37 mouse cellular contexts compared by ENCODE assay signal in genomic region chr4:59868086-59868485, GRCm38 (mm10). TPM values are rescaled to one million over a fixed set of nuclear protein-coding genes. Genes with fewer than 3 reads are reported as not detected.
DNase-seq lines count a peak whose midpoint lies in the region; ATAC-seq and TF ChIP-seq lines count a peak whose summit lies in the region.
"Had no signal": no experiment of that assay in that cellular context is flagged by ENCODE, and none has a peak within 500 bp of the region (broad histone marks: within the 10 kb centered on the region; RNA-seq: fewer than 3 reads in every experiment).

No protein-coding gene starts in this region.

- H3K4me1 ChIP-seq in stomach, postnatal 0 days (replicated peaks; ENCODE audit: control insufficient read depth, insufficient read depth) = no peaks in the 10 kb centered on the region
- H3K4me1 ChIP-seq in forebrain, embryonic 11.5 days (replicated peaks; ENCODE audit: control insufficient read depth, insufficient read depth, low read length) = no peaks in the 10 kb centered on the region
- H3K4me1 ChIP-seq: midbrain, embryonic 12.5 days; neural tube, embryonic 12.5 days had no signal

- no peak overlapping the region for H3K4me3 ChIP-seq in stomach, postnatal 0 days (ENCODE audit: low read depth, low read length)
- no peak overlapping the region for H3K4me3 ChIP-seq in forebrain, embryonic 11.5 days (ENCODE audit: low read depth, low read length)
- H3K4me3 ChIP-seq: embryonic facial prominence, embryonic 12.5 days; heart, embryonic 10.5 days; heart, embryonic 15.5 days; intestine, embryonic 15.5 days; limb, embryonic 13.5 days; lung, embryonic 15.5 days; midbrain, embryonic 12.5 days; myocyte; neural tube, embryonic 12.5 days had no signal

- DNase-seq in frontal cortex, adult 2 months (ENCODE audit: extremely low spot score in 1 of 2, low spot score in 1 of 2) = peak; percentile 49 to 68
- no peak for DNase-seq in frontal cortex, postnatal 14 days (ENCODE audit: low spot score in 2 of 2)
- peak; percentile 47 to 52 for DNase-seq in left cerebral cortex, adult 18-20 months (ENCODE audit: low spot score in 2 of 2)
- DNase-seq in left cerebral cortex, postnatal 4 days = no peak
- DNase-seq in brain, adult 2 months (ENCODE audit: low read depth, low spot score) = peak; percentile 89
- peak; percentile 41 to 50 for DNase-seq in right cerebral cortex, postnatal 10 days (ENCODE audit: low spot score in 2 of 2)
- no peak for DNase-seq in stomach, postnatal 0 days (ENCODE audit: low spot score)
- DNase-seq in forebrain, embryonic 11.5 days (ENCODE audit: low spot score) = no peak
- DNase-seq: adrenal gland, postnatal 10 days; cerebellum, adult 11-12 months; cerebellum, adult 9-11 months; embryo, embryonic 11 days; gastrocnemius, postnatal 10 days; heart, adult 11 months; kidney, adult 8-10 months; kidney, postnatal 10 days; thymus, adult 2 months; thymus, postnatal 36 days had no signal

- no peaks in the 10 kb centered on the region for H3K36me3 ChIP-seq in stomach, postnatal 0 days (ENCODE audit: control insufficient read depth, insufficient read depth, low read length)
- H3K36me3 ChIP-seq in forebrain, embryonic 11.5 days (ENCODE audit: control insufficient read depth, insufficient read depth, low read length) = no peaks in the 10 kb centered on the region
- H3K36me3 ChIP-seq: embryonic facial prominence, embryonic 12.5 days; heart, embryonic 15.5 days; intestine, embryonic 15.5 days; lung, embryonic 15.5 days; neural tube, embryonic 12.5 days had no signal

- no peak for TF ChIP-seq CTCF in stomach, postnatal 0 days (IDR thresholded peaks at IDR 0.05; ENCODE audit: low read depth)

- TF ChIP-seq EP300 in stomach, postnatal 0 days (optimal IDR thresholded peaks at IDR 0.05) = no peak

- WGBS in stomach, postnatal 0 days = 85% methylated on average over 11 of the region's 11 CpGs
- 89% methylated on average over 11 of the region's 11 CpGs for WGBS in forebrain, embryonic 11.5 days

- H3K9ac ChIP-seq in stomach, postnatal 0 days (ENCODE audit: low read length) = no peak overlapping the region
- no peak overlapping the region for H3K9ac ChIP-seq in forebrain, embryonic 11.5 days (ENCODE audit: low read length)
- H3K9ac ChIP-seq: embryonic facial prominence, embryonic 12.5 days; heart, embryonic 15.5 days; intestine, embryonic 15.5 days; limb, embryonic 13.5 days; lung, embryonic 15.5 days; midbrain, embryonic 12.5 days; neural tube, embryonic 12.5 days had no signal

- ATAC-seq in stomach, postnatal 0 days (ENCODE audit: low FRiP score, low TSS enrichment) = no peak
- no peak for ATAC-seq in forebrain, embryonic 11.5 days (replicated peaks; ENCODE audit: low FRiP score)
- ATAC-seq: forebrain, embryonic 16.5 days; hindbrain, embryonic 16.5 days; intestine, embryonic 15.5 days; Patski had no signal

- H3K9me3 ChIP-seq in stomach, postnatal 0 days (ENCODE audit: control insufficient read depth, low read length) = no peaks in the 10 kb centered on the region
- no peaks in the 10 kb centered on the region for H3K9me3 ChIP-seq in forebrain, embryonic 11.5 days (ENCODE audit: control insufficient read depth, low read length)
- H3K9me3 ChIP-seq: embryonic facial prominence, embryonic 12.5 days; G1E; heart, embryonic 10.5 days; heart, embryonic 15.5 days; intestine, embryonic 15.5 days; limb, embryonic 13.5 days; lung, embryonic 15.5 days; midbrain, embryonic 12.5 days; neural tube, embryonic 12.5 days had no signal

- no peak overlapping the region for H3K4me2 ChIP-seq in stomach, postnatal 0 days (replicated peaks; ENCODE audit: low read depth)
- no peak overlapping the region for H3K4me2 ChIP-seq in forebrain, embryonic 11.5 days (ENCODE audit: low read depth, low read length, severe bottlenecking)
- H3K4me2 ChIP-seq: embryonic facial prominence, embryonic 12.5 days; heart, embryonic 15.5 days; intestine, embryonic 15.5 days; limb, embryonic 13.5 days; liver, embryonic 11.5 days; lung, embryonic 15.5 days; midbrain, embryonic 12.5 days; neural tube, embryonic 12.5 days had no signal

- intact Hi-C loops in left cerebral cortex, postnatal 4 days (cut with DNase I) = no loop called here

- H3K27me3 ChIP-seq in stomach, postnatal 0 days (ENCODE audit: control insufficient read depth, insufficient read depth, low read length) = no peaks in the 10 kb centered on the region
- no peaks in the 10 kb centered on the region for H3K27me3 ChIP-seq in forebrain, embryonic 11.5 days (ENCODE audit: control insufficient read depth, insufficient read depth, low read length)
- H3K27me3 ChIP-seq: embryonic facial prominence, embryonic 12.5 days; heart, embryonic 15.5 days; intestine, embryonic 15.5 days; limb, embryonic 13.5 days; lung, embryonic 15.5 days; midbrain, embryonic 12.5 days; neural tube, embryonic 12.5 days; Patski had no signal

- H3K27ac ChIP-seq in stomach, postnatal 0 days (replicated peaks) = no peak overlapping the region
- no peak overlapping the region for H3K27ac ChIP-seq in forebrain, embryonic 11.5 days (ENCODE audit: low read depth, low read length)
- H3K27ac ChIP-seq: embryonic facial prominence, embryonic 12.5 days; heart, embryonic 10.5 days; heart, embryonic 15.5 days; intestine, embryonic 15.5 days; limb, embryonic 13.5 days; lung, embryonic 15.5 days; midbrain, embryonic 12.5 days; neural tube, embryonic 12.5 days had no signal

RNA-seq across cellular contexts. Expression of gene Slc46a2, which starts 46.8 kb away (rescaled TPM):
- polyA plus RNA-seq in frontal cortex, adult 2 months (2012; rRNA removed) = not detected in 2 replicates
- total RNA-seq in left cerebral cortex, adult 18-20 months (2021) = not detected
- not detected for total RNA-seq in left cerebral cortex, postnatal 4 days (2021)
- 9.5 and 10.5 TPM in 2 replicates for polyA plus RNA-seq in stomach, postnatal 0 days (2015; fragmentation: Nextera tagmentation; extraction: Ambion mirVana)
- polyA plus RNA-seq in forebrain, embryonic 11.5 days (2014; fragmentation: Nextera tagmentation; extraction: Ambion mirVana) = not detected in 2 replicates
- total RNA-seq: adrenal gland, postnatal 10 days; gastrocnemius, postnatal 10 days; layer of hippocampus, postnatal 10 days; megakaryocyte, adult 5-6 weeks had no signal
- polyA plus RNA-seq: forebrain, embryonic 16.5 days; G1E; hindbrain, embryonic 11.5 days; intestine, embryonic 15.5 days; large intestine, adult 2 months; liver, embryonic 11.5 days; liver, embryonic 16.5 days; midbrain, embryonic 12.5 days; myocyte; neural tube, embryonic 12.5 days; Patski had no signal

Comparison
In these comparisons a context has a peak if more than half of its experiments do, and no peak if none do; other contexts are left out.
1. DNase-seq: peak in frontal cortex, adult 2 months (2 of 2), left cerebral cortex, adult 18-20 months (2 of 2), brain, adult 2 months (single experiment) and right cerebral cortex, postnatal 10 days (2 of 2); none in frontal cortex, postnatal 14 days (0 of 2), left cerebral cortex, postnatal 4 days (single experiment), stomach, postnatal 0 days (single experiment) and forebrain, embryonic 11.5 days (single experiment).
2. RNA of gene Slc46a2, which starts 46.8 kb away (polyA plus RNA-seq): 9.5 to 10.5 TPM in stomach, postnatal 0 days; not detected in forebrain, embryonic 11.5 days and not detected in frontal cortex, adult 2 months; every median in the first group is over 10 times any median in the second.